Mouse (Mus musculus) neural tube, embryonic 14.5 days (tissue): ENCODE results near the gene Trmt5. TPM values are rescaled to one million over a fixed set of nuclear protein-coding genes. Genes with fewer than 3 reads are reported as not detected.
A peak's percentile ranks its signal among the peaks of the same experiment; 100 is the strongest.

ENCODE experiments used
- ATAC-seq: fragments of 200-750 bp; cut with Nextera tagmentation; 2 replicates; pipeline ENCODE4 v1.8.0; 2017; ENCODE audit warnings: low read depth, mild to moderate bottlenecking, moderate TSS enrichment, moderate library complexity
- H3K27ac ChIP-seq: fragments of 300-500 bp; sonication (generic); 2 replicates; pipeline ENCODE4 v1.5.1; 2014; ENCODE audit warnings: low read depth, mild to moderate bottlenecking, control low read depth, low read length, moderate library complexity, mixed read lengths
- H3K27me3 ChIP-seq: fragments of 300-500 bp; sonication (generic); 2 replicates; pipeline ENCODE4 v1.6.1; 2014; ENCODE audit warnings: low read length; ENCODE audit not compliant: control insufficient read depth, insufficient read depth
- H3K36me3 ChIP-seq: fragments of 300-500 bp; sonication (generic); 2 replicates; pipeline ENCODE4 v1.6.1; 2014; ENCODE audit warnings: low read length, mixed read lengths; ENCODE audit not compliant: control insufficient read depth, insufficient read depth
- H3K4me1 ChIP-seq: fragments of 300-500 bp; sonication (generic); 2 replicates; pipeline ENCODE4 v1.6.1; 2014; ENCODE audit warnings: low read length; ENCODE audit not compliant: control insufficient read depth, insufficient read depth
- H3K4me2 ChIP-seq: fragments of 300-500 bp; sonication (generic); 2 replicates; pipeline ENCODE4 v1.6.1; 2014; ENCODE audit warnings: mild to moderate bottlenecking, low read depth, low read length, control low read depth
- H3K4me3 ChIP-seq: fragments of 300-500 bp; sonication (generic); 2 replicates; pipeline ENCODE4 v1.5.1; 2014; ENCODE audit warnings: low read depth, low read length, control low read depth, mixed read lengths
- H3K9ac ChIP-seq: fragments of 300-500 bp; sonication (generic); replicated peaks from 2 replicates; pipeline ENCODE4 v1.6.1; 2014; ENCODE audit warnings: low read depth, mild to moderate bottlenecking, control low read depth, low read length, mixed read lengths
- H3K9me3 ChIP-seq: fragments of 300-500 bp; sonication (generic); 2 replicates; pipeline ENCODE4 v1.6.1; 2016; ENCODE audit warnings: low read length; ENCODE audit not compliant: control insufficient read depth
- WGBS: fragments of 180-500 bp; shearing (Covaris S2); extraction: QIAGEN DNeasy Blood & Tissue Kit; methylation state at CpG from one replicate; pipeline ENCODE4 v1.1.7; 2014; 5-methylcytosine and 5-hydroxymethylcytosine counted together
- polyA plus RNA-seq: library from polyadenylated mRNA; unstranded; fragments of >200 nt; fragmentation: Nextera tagmentation; extraction: Ambion mirVana; gene quantifications from 2 replicates; pipeline ENCODE4 v1.2.1, GENCODE M21; 2014

Trmt5 gene
- polyA plus RNA-seq, 1 experiment from 2014 or later: 16.9 TPM

- Histone ChIP-seq H3K9ac (no peak overlapping the region), H3K9me3 (no peaks in the 10 kb centered on the region), H3K4me3 (no peak overlapping the region), H3K4me2 (no peak overlapping the region), H3K4me1 (no peaks in the 10 kb centered on the region), H3K27ac (no peak overlapping the region), H3K36me3 (no peaks in the 10 kb centered on the region; the same call in 1 of the 2 replicates), H3K27me3 (no peaks in the 10 kb centered on the region)
- no peak for ATAC-seq
These were observed 8.4 kb upstream of the Trmt5 start for GRCm38 (mm10) chr12:73294884-73295283.

GRCm38 (mm10) chr12:73288626-73289025 is 2.1 kb upstream of the Trmt5 start:
- no peak overlapping the region for H3K4me2 ChIP-seq
- H3K9ac ChIP-seq: no peak overlapping the region
- H3K9me3 ChIP-seq: no peaks in the 10 kb centered on the region
- ATAC-seq: no peak
- WGBS: 95% methylated on average over 3 of the region's 3 CpGs
- no peaks in the 10 kb centered on the region for H3K27me3 ChIP-seq
- no peaks in the 10 kb centered on the region; the same call in 1 of the 2 replicates for H3K36me3 ChIP-seq
- no peak overlapping the region for H3K4me3 ChIP-seq
- H3K27ac ChIP-seq: no peak overlapping the region
- H3K4me1 ChIP-seq: peaks cover 5% of the 10 kb centered on the region; the same call in 1 of the 2 replicates

GRCm38 (mm10) chr12:73287609-73288008 is 1.1 kb upstream of the Trmt5 start:
- Histone ChIP-seq H3K4me3 (peak overlapping the region; percentile 70), H3K36me3 (no peaks in the 10 kb centered on the region; the same call in 1 of the 2 replicates), H3K9ac (peak overlapping the region; percentile 76; the same call in 1 of the 2 replicates), H3K9me3 (no peaks in the 10 kb centered on the region), H3K27ac (no peak overlapping the region), H3K27me3 (no peaks in the 10 kb centered on the region), H3K4me2 (peak overlapping the region; percentile 66), H3K4me1 (peaks cover 5% of the 10 kb centered on the region; the same call in 1 of the 2 replicates)
- WGBS: 76% methylated on average over 8 of the region's 8 CpGs
- no peak for ATAC-seq

- H3K36me3 ChIP-seq: peaks cover 7% of the 10 kb centered on the region
- no peaks in the 10 kb centered on the region for H3K27me3 ChIP-seq
- H3K9ac ChIP-seq: no peak overlapping the region
- no peak overlapping the region for H3K4me3 ChIP-seq
- no peaks in the 10 kb centered on the region; the same call in 1 of the 2 replicates for H3K9me3 ChIP-seq
- 100% methylated on average over 3 of the region's 3 CpGs for WGBS
- no peak overlapping the region for H3K4me2 ChIP-seq
- no peaks in the 10 kb centered on the region for H3K4me1 ChIP-seq
- ATAC-seq: no peak
- H3K27ac ChIP-seq: no peak overlapping the region
These were observed 11.6 kb downstream of the Trmt5 start for GRCm38 (mm10) chr12:73274921-73275320.

GRCm38 (mm10) chr12:73269933-73270332 is 16.6 kb downstream of the Trmt5 start:
- Histone ChIP-seq H3K9me3 (no peaks in the 10 kb centered on the region), H3K4me2 (no peak overlapping the region), H3K9ac (no peak overlapping the region), H3K4me1 (no peaks in the 10 kb centered on the region), H3K27me3 (no peaks in the 10 kb centered on the region), H3K36me3 (no peaks in the 10 kb centered on the region), H3K4me3 (no peak overlapping the region), H3K27ac (no peak overlapping the region)
- WGBS: 79% methylated on average over 4 of the region's 4 CpGs
- ATAC-seq: no peak

- Histone ChIP-seq H3K4me1 (no peaks in the 10 kb centered on the region), H3K36me3 (no peaks in the 10 kb centered on the region), H3K9ac (no peak overlapping the region), H3K27me3 (no peaks in the 10 kb centered on the region), H3K9me3 (no peaks in the 10 kb centered on the region), H3K4me3 (no peak overlapping the region), H3K4me2 (no peak overlapping the region), H3K27ac (no peak overlapping the region)
- WGBS: 92% methylated on average over 3 of the region's 3 CpGs
- no peak for ATAC-seq
These were observed 17.0 kb downstream of the Trmt5 start for GRCm38 (mm10) chr12:73269531-73269930.

GRCm38 (mm10) chr12:73268497-73268896 is 18.0 kb downstream of the Trmt5 start:
- no peak overlapping the region for H3K9ac ChIP-seq
- H3K27me3 ChIP-seq: no peaks in the 10 kb centered on the region
- no peaks in the 10 kb centered on the region for H3K9me3 ChIP-seq
- H3K36me3 ChIP-seq: no peaks in the 10 kb centered on the region
- H3K4me2 ChIP-seq: no peak overlapping the region
- no peak overlapping the region for H3K27ac ChIP-seq
- no peak overlapping the region for H3K4me3 ChIP-seq
- 79% methylated on average over 1 of the region's 1 CpGs for WGBS
- H3K4me1 ChIP-seq: no peaks in the 10 kb centered on the region
- no peak for ATAC-seq

- WGBS: 79% methylated on average over 1 of the region's 1 CpGs
- no peak overlapping the region for H3K9ac ChIP-seq
These were observed 19.9 kb downstream of the Trmt5 start for GRCm38 (mm10) chr12:73266597-73266996.

GRCm38 (mm10) chr12:73265381-73265978 is 21.0 kb downstream of the Trmt5 start:
- no peaks in the 10 kb centered on the region for H3K9me3 ChIP-seq
- H3K4me3 ChIP-seq: no peak overlapping the region
- no peak overlapping the region for H3K9ac ChIP-seq
- no peaks in the 10 kb centered on the region for H3K36me3 ChIP-seq
- H3K27me3 ChIP-seq: no peaks in the 10 kb centered on the region
- H3K4me2 ChIP-seq: no peak overlapping the region
- no peaks in the 10 kb centered on the region for H3K4me1 ChIP-seq
- no peak overlapping the region for H3K27ac ChIP-seq
- ATAC-seq: no peak
- WGBS: 80% methylated on average over 3 of the region's 3 CpGs

More at GRCm38 (mm10) chr12:73266597-73266996, 19.9 kb downstream of the Trmt5 start:
- H3K36me3 ChIP-seq: no peaks in the 10 kb centered on the region
- H3K27ac ChIP-seq: no peak overlapping the region
- no peak for ATAC-seq
- H3K4me3 ChIP-seq: no peak overlapping the region
- no peaks in the 10 kb centered on the region for H3K4me1 ChIP-seq
- H3K9me3 ChIP-seq: no peaks in the 10 kb centered on the region
- no peak overlapping the region for H3K4me2 ChIP-seq
- H3K27me3 ChIP-seq: no peaks in the 10 kb centered on the region
